Mouse (Mus musculus) kidney, postnatal 10 days (tissue): Measurements from ENCODE around the gene Cyp11a1.

ENCODE experiments used
- DNase-seq: peaks from one replicate; pipeline ENCODE4 v3.0.0; 2021; ENCODE audit warnings: mixed read lengths

Cyp11a1 gene

DNA sequence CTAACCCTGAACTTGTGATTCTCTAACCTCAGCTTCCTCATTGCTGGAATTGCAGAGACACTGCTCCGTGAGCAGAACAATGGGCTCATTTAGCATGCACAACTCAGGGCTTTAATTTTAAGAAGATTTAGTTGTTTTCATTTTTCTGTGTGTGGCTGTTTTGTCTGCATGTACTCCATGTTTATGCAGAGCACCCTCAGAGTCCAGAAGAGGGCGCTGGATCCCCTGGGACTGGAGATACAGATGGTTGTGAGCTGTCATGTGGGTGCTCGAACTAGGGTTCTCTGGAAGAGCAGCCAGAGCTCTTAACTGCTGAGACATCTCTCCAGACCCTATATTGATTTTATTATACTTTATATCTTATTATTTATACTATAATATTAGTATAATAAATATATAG, 3.4 kb downstream of the Cyp11a1 start:
- DNase-seq: no peak

DNA sequence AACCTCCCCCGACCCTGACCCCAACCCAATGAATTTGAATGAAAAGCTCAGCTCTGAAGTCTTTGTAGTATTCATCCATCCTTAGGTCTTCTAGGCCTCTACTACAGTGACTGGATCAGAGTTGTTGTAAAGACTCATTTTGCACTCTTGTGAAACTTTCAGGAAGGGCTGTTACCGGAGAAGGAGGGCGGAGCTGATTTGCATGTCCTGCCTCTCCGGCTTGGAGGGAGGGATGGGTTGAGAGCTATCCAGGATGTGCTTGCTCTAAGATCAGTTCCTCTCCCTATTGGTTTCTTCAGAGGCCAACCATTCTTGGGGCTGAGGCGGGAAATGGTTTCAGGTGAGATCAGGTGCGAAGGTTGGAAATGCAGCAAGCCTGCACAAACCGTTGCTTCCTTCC, 4.8 kb downstream of the Cyp11a1 start:
- DNase-seq: no peak

DNA sequence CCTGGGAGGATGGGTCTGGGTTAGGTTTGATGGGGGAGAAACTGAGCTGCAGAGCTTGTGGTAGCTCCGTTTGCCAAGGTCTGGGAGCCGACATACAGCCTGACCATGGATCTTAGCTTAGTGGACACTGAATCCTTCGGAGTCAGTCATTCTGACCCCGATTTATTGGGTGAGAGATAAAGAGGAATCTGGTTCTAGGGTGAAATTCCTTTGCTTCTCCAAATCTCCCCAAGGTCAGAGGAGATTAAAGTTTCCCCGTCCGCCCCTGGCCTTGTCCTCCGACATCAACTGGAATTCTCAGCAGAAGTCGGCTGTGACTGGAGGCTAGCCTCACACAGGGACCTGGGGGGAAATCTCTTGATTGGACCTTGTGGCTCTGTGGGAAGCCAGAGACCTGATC, 5.3 kb downstream of the Cyp11a1 start:
- DNase-seq: no peak

DNA sequence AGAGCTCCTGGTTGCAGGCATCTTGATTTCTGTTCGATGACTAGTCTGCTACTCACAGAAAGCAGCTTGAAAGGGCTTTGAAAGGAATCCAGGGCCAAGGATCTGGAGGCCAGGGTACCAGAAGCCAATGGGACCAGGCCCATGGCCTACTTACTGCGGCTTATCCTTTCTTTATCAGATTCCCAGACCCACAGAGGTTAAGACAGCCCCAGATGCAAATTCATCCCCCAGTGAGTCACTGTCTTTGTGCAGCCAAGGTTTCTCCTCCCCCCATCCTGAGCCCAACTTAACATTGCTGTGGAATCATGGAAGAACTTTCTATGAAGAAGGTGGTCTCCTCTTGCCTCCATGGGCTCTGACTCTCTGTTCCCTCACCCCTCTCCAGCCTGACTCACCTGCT, 6.3 kb downstream of the Cyp11a1 start:
- no peak for DNase-seq

DNA sequence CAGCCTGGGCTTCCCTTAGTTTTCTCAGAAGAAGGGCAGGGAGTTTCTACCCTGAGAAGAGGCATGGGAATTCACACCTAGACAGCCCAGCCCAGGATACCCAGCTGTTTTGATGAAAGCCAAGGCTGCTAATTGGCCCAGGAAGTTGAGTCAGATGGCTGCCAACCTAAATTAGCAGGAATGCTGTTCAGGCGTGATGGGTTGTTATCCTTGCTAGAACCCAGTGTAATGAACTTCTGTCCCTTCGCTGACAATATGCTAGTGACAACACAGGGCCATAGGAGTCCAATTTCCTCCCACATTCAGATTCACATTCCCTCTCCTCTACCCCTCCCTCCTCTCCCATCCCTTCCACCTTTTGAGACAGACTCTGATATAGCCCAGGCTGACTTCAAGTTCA, 6.7 kb downstream of the Cyp11a1 start:
- no peak for DNase-seq

DNA sequence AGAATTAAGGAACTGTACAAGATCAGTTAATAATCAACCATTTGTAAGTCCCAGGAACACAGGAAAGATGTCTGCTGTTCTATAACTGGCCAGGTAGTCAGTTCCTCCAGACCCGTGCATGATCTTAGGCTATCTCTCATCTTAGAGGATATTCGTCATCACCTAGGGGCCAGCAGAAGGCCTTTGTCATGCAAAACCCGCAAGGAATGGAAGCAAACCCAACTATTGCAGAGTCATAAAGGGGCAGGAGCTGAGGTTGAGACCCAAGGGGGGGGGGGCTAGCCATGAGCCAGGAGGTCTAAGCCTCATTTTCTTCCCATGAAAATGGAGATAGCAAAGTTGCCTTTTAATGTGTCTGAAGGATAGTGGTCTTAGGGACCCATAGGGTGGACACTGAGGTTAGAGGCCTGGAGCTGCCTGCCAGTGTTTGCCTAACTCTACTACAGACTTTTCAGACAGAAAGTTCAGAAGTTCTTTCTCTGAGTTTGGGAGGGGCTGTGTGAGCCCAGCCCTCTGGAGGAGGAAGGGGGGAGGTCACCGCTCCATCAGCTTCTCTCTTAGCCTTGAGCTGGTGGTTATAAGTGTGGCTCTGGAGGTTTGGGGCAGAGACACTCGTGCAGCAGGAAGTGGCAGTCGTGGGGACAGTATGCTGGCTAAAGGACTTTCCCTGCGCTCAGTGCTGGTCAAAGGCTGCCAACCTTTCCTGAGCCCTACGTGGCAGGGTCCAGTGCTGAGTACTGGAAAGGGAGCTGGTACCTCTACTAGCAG, 8.4 kb downstream of the Cyp11a1 start:
- DNase-seq: no peak

DNA sequence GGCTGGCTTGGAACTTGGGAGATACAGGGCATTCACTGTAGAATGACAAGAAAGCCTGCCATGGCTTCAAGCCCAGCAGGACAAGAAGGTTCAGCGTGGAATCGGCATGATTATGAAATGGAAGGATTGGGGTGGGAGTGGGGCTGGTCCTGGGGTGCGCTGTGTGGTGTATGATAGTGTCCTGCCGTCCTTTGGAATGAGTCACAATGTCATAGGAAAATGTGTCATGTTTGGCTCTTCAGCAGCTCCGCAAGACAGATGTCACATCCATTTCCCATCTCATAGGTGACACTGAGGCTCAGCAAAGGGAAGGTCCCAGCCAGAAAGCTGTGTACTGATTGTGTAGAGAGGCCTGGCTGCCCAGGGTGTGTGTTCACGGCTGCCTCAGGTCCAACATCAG, 9.6 kb downstream of the Cyp11a1 start:
- DNase-seq: no peak

DNA sequence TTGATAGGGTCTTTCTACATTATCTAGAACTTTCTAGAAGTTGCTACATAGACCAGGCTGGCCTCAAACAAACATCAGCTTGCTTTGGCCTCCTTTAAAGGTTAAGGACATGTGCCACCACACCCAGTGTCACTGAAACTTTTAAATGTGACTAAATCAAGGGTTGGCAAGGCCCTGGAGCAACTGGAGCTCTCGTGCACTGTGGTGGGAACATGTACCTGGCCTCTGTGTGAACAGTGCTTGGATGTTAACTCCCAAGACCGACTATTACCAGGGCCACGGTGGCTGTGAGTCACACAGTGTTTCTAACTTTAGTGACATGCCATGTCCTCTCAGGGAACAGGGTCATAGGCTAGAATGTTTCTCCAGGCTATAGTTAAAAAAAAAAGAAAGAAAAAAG, 10.8 kb downstream of the Cyp11a1 start:
- DNase-seq: no peak

DNA sequence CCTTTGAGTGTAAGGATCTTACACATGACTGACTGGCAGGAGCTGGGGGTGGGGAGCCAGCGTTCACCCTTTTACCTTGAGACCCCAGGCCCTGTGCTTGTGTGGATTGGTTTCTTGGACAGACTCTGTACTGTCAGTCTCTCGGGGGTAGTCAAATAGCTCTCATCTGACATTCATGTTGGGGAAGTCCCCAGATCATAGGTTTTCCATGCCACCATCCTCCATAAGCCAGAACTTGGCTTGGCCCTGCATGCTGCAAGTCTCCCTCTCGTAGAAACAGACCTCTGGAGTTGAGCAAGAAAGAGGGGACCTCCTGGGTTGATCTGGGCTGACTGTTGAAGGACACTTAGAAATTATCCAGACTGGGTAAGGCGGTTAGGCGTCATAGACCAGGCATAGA, 12.2 kb downstream of the Cyp11a1 start:
- no peak for DNase-seq

DNA sequence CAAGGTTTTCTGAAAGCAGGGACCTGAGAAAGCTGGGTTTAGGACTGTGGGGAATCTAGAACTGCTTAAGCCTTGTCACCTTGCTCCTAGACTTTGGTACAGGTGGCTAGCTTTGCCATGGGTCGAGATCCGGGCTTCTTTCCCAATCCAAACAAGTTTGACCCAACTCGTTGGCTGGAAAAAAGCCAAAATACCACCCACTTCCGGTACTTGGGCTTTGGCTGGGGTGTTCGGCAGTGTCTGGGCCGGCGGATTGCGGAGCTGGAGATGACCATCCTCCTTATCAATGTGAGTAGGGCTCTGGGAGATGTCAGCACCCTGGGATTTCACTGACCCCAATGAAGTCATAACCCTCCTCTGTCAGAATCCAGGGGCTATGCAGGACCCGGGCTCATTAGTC, 19.8 kb downstream of the Cyp11a1 start:
- no peak for DNase-seq

DNA sequence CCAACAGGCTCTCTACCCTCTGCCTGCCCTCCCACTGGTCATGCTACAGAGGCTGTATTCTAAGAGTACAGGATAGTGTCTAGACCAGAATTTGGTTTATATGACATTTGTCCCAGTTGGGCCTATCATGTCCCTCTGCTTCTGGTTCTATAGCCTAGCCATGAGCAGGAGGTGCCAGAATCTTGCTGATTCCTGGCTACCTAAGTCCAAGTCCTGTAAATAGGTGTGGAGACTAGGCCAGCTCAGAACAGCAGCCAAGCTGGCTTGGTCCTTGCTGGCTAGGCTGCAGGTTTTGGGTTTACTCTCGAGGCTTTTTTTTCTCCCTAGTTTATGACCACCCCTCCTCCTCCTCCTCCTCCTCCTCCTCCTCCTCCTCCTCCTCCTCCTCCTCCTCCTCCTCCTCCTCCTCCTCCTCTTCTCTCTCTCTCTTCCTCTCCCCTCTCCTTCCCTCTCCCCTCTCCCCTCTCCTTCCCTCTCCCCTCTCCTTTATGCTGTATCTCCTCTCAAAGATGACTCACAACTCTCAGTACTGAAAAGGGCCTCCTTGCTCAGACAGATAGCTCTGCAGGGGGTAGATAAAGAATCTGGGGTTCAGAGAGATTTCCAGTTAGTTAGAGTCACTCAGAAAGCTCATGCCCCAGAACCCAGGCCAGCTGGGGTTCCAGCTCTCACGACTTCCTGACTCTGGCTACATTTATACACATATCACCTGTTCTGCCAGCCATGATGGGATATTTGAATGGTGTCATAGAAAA, 21.4 kb downstream of the Cyp11a1 start:
- DNase-seq: no peak

DNA sequence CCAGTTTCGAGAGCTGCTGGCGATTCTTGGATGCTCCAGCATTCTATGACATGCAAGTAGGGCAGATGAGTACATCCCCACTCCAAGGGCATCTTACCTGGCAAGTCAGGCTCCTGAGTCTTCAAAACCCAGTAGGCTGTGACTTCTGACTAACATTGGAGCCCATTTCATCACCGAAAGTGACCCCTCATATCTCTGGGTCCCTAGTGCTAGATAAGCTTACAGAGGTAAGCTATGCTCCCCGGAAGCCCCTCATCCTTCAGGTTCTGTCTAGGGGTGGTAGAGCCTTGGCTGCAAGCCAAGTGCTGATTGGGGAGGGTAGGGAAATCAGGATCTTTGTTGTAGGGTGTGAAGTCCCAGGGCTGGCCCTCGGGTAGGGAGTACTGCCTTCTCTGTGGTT, 22.6 kb downstream of the Cyp11a1 start:
- DNase-seq: no peak

DNA sequence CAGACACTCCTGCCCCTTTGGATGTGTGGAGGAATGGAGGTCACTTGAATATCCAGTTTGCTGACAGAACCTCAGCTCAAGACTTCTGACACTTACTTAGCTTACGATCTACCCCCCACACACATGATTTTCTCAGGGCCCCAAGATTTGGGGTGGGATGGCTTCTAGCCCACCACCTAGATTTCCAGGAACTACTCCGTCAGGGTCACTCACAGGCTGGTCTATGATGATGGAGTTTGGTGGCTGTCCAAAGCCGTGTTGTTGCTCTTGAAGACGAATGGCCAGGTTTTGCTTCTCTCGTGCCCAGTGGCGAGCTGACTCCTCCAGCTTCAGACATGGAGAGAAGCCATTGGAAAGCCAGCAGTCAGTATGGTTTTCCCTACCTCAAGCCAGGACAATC, 23.4 kb downstream of the Cyp11a1 start:
- DNase-seq: no peak

DNA sequence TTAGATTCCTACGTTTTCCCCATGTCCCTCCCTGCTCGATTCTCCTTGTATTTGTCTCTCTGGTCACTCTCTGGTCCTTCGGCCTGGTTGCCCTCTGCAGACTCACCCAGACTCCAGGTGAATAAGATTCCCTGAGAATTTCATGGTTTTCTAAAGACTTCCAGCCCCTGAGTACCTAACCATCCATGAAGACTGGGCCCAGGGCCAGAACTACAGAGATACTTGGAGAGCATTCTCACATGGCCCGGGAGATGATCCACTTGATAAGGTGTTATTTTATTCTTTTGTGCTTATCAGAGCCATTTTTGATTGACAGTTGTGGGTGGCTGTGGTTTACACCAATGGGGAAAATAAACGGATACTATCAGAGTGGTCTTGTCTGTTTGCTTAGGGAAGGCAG, 25.7 kb downstream of the Cyp11a1 start:
- DNase-seq: no peak

DNA sequence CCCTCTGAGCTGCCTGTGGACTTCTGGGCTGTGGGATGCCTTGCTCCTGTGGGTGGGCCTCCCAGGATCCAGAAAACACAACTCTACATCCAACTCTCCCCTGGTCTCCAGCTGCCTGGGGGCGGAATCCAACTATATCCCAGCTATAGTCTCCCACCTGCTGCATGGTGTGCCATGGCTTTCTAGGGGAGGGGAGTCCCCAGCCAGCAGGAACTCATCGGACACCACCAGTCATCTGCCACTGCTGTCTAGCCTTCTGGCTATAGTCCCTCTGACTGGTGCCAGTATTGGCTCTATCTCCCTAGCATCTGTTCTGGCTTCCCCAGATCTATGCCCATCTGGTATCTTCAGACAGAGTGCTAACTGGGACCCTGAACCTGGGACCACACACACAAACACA, 29.3 kb downstream of the Cyp11a1 start:
- no peak for DNase-seq

DNA sequence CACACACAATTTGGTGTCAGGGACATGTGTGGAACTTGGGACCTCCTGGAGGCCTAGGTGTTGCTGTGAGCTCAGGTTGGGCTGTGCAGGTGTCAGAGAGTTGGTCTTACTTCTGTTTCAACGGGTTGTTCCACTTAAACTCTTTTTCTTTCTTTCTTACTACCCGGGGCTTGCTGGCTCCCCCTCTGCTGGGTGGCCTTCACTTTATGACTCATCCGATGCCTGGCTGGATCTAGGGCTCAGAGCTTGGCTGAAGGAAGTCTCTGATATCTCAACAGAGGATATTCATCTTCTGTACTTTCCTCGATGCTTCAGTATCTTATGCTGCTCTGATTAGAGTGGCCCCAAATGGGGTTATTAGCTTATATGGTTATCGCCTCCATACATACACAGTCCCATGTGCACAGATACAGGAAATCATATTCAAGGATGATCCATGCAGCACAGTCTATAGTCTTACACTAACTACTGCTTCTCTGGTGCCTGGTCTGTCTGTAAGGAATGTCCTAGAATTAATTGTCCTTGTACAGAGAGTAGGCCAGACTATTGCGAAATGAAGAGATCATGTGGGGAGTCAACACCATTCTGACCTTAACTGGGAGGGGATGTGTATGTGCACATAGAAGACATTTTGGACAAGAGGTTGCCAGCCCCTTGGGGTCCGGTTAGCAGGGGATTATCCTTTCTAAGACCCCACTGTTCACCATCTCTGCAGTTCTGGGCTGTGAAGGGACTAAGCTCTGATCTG, 29.9 kb downstream of the Cyp11a1 start:
- DNase-seq: no peak

DNA sequence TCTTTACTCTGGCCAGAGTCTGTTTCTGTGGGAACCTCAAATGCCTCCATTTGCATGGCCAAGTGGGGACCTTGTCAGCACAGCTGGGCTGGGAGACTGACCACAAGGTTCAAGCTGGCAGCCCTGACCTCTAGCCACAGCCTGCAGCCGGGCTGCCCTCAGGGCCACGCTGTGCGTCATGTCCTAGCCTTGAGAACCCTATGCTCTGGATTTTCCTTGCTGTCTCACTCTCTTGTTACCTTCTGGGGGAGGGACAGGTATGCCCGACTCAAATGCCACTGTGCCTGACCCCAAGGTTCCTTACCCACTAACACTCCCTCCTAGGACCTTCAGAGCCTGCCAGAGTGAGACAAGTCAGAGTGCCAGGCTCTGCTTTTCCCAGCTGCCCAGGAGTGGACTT, 30.8 kb downstream of the Cyp11a1 start:
- DNase-seq: no peak

DNA sequence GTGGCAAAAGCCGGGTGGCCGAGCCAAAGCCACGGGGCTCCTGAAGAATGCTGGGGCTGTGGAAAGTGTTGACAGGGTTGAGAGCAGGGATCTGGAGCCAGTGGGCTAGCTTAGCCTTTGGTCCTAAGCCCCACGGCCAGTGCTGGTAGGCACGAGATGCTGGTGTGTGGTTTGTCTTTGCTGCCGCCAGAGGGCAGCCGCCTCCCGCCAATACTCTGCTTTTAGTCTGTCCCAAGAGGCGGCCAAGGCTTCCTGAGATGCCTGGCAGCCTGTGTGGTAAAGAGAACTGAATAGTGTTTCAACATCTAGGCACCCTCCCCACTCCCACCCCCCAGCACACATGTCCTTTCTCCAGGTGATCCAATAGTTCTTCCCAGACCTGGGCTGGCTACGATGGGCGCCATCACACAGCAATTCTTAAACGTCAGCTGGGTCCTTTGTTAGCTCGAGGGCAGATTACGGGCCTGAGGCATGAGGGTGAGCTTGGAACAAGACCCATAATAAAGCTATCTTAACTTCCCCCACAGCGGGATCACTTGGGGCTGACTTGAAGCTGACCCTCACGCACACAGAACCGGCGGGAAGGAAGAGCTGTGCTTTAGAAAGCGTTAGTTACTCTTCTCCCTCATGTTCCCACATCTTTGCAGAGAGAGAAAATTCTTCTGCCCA, 32.4 kb downstream of the Cyp11a1 start:
- peak; percentile 88 for DNase-seq

DNA sequence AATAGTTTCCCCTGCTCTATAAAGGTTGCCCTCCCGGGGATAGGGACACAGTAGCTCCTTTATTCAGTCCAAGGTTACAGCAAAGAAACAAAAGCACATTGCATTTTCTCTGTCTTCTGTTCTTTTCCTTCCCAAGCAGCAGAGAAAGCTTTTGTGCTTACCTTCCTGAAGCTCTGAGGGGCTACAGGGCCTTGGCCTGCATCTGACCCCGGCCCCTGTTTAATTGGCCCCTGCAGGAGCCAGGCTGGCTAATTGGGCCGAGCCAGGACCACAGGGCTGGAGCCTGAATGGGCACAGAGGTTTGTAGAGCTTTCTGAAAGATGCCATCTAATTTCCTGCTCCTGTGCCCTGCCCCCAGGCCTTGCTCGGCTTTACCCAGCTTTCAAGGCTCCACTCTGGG, 34.8 kb downstream of the Cyp11a1 start:
- DNase-seq: no peak

DNA sequence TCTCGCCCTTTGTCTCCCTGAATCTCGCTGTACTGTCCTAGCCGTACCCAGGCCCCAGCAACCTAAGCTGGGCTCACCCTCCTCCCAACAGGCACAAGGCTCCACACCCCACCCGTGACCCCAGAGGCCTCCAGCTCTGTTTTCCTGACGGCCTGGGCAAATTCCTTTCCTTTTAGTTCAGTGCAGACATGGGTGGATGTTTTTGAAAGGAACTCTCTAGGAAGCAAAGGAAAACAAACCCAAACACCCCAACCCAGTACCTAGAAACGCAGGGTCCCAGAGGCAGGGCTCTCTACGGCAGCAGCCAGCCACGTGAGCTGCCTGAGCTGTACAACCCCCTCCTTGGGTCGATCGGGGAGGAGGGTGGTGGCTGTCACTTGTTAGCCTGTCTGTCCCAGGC, 36.2 kb downstream of the Cyp11a1 start:
- no peak for DNase-seq

DNA sequence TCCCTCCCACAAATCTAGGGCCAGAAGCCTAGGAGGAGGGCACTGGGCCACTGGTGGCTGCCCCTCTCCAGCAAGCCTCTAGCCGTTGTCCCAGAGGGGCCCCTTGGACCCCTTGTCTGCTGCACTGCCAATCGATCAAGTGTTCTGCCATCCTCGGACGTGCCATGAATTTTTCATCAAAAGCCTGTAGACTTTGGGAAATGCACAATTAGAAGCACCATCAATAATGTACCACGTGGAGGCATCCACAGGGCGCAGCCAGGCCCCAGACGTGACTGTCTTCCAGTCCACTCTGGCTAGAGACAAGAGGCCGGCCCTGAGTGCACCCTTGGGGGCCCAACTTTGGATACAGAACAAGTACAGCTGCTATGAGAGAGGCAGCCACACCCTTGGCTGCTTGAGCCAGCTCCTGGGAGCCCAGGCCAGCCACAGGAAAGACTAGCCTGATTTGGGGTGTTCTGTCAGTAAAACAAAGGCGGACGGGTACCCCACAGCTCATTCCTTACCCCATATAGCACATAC, 37.3 kb downstream of the Cyp11a1 start:
- no peak for DNase-seq

DNA sequence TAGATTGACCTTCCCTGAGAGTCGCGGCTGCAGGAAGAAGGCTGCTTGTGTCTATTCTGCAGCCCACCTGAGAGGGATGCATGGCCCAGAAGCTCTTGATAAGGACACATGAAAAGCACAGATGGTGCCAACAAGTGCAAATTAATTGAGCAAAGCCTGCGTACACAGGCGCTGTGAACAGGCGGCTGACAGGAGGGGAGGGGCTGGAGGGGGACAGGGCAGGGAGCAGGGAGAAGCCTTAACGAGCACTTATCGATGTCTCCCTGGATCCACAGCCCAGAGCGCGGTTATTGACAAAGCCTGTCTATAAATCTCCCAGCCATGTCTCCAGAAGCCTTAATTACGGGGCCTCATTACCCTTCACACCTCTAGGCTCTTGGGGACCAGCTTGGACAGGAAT, 38.6 kb downstream of the Cyp11a1 start:
- no peak for DNase-seq

DNA sequence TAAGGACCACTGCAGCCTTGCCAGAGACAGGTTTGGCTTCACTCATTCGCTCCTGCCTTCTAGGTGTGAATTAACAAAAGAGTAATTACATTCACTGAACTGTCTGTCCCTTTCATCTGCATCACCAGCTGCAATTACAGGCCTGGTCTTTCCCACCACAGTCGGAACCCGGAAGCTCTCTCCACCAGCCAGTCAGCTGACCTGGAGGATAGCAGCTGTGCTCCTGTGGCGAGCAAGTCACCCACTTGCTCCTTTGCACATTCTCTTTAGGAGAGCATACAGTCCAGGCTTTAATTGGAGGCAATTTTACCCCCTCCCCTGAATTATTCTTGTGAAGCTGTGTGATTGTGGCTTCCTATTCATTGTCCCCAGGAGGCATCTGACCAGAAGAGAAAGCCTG, 39.4 kb downstream of the Cyp11a1 start:
- DNase-seq: no peak
